Mouse (Mus musculus) megakaryocyte, embryonic 14.5 days (primary cell): Measurements from ENCODE around the gene Rhd.

Source experiments
- FLI1 ChIP-seq: IDR thresholded peaks from 2 replicates; pipeline ENCODE4 v1.6.1; 2012; ENCODE audit warnings: low read length, inconsistent platforms, mixed read lengths
- GATA1 ChIP-seq: IDR thresholded peaks from 3 replicates; pipeline ENCODE4 v1.6.1; 2012; ENCODE audit warnings: mixed read lengths, low read length, inconsistent platforms, borderline replicate concordance

DNA sequence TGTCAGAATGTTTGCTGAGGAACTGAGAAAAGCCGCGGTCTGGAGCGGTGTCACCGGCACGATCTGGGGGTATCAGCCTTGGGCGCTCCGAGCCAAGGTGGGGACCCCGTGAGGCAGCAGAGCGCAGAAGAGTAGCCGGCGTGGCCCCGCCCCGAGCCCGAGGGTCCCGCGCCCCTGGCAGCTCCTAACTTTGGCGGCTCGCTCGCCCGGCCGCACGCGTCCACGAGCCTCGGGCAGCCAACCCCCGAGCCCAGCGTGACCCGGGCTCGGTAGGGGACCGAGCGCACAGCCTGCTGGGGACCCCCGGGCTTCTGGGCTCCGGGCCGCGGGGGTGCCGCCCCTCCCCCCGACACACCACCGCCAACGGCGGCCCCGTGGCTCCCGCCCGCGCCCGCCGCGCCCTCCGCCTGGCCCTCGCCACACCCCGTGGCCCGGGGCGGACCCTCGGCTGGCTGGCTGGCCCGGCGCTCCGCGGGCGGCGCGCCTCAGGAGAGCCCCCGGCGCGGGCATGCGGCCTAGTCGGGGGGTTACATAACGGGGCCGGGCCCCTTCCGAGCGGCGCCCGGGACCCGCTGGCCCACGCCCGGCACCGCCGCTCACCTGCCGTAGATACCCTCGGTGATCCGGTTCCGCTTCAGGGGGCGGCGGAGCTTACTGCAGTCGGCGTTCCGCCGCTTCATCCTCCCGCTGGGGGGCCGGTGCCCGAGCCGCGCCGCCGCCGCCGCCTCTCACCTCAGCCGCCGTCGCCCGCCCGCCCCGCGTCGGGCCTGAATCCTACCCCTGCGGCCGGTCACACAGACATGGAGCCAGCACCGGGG, 11.7 kb upstream of the Rhd start:
- TF ChIP-seq GATA1, result no peak
- no peak for TF ChIP-seq FLI1
